Mouse (Mus musculus): ENCODE results near the gene Cyp2g1. TPM values are rescaled to one million over a fixed set of nuclear protein-coding genes. Genes with fewer than 3 reads are reported as not detected.
"Not testable (repeated sequence)": the region's sequence is repeated elsewhere in the genome, so short reads cannot be mapped to it uniquely, and the experiment has no call there.

Gene Cyp2g1
- total RNA-seq, 2 experiments from 2014 or later, result not detected

DNA sequence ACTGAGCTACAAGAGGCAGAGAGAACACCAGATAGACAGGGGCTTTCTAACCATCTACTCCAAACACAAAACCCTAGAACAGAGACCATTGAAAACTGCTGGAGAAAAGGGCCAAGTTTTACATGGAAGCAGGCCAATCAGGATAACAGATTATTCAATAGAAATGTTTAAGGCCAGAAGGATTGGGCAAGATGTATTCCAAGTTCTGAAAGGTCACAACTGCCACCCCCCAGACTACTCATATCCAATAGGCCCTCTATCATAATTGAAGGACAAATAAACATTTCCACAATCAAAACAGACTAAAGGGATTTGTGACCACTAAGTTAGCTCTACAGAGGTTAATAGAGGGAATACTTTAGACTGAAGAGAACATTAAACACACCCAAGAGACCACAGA, 41.4 kb downstream of the Cyp2g1 start:
- not testable (repeated sequence) for DNase-seq (ENCODE audit: extremely low spot score in 1 of 2, low spot score in 1 of 2)

Other genes starting within 250 kb of the Cyp2g1 start
- not detected for gene Vmn1r185, start 190.4 kb upstream of the Cyp2g1 start, total RNA-seq (2021)
- gene Cyp2b23, start 122.5 kb upstream of the Cyp2g1 start, total RNA-seq (2021), result not detected
- not detected for gene Cyp2b19, start 51.8 kb upstream of the Cyp2g1 start, total RNA-seq (2021)
- not detected for gene Cyp2a5, start 26.4 kb downstream of the Cyp2g1 start, total RNA-seq (2021)
- not detected for gene Cyp2a22, start 130.5 kb downstream of the Cyp2g1 start, total RNA-seq (2021)
- gene Cyp2a12, start 220.2 kb downstream of the Cyp2g1 start, total RNA-seq (2021), result not detected

Measured in layer of hippocampus, postnatal 25 days (tissue).